Mouse (Mus musculus): Measurements from ENCODE around the gene Ppp1r12b.

Ppp1r12b gene

GRCm38 (mm10) chr1:134940863-134941262 is 14.9 kb downstream of the Ppp1r12b start:
- DNase-seq (ENCODE audit: low read depth, low spot score), result no peak

- no peak for DNase-seq (ENCODE audit: low read depth, low spot score)
Measured at GRCm38 (mm10) chr1:134938233-134938632, 17.5 kb downstream of the Ppp1r12b start.

GRCm38 (mm10) chr1:134936335-134936734 is 19.4 kb downstream of the Ppp1r12b start:
- no peak for DNase-seq (ENCODE audit: low read depth, low spot score)

GRCm38 (mm10) chr1:134932431-134932830 is 23.3 kb downstream of the Ppp1r12b start:
- DNase-seq (ENCODE audit: low read depth, low spot score), result no peak

- DNase-seq (ENCODE audit: low read depth, low spot score), result no peak
Measured at GRCm38 (mm10) chr1:134919010-134919409, 36.7 kb downstream of the Ppp1r12b start.

- no peak for DNase-seq (ENCODE audit: low read depth, low spot score)
Measured at GRCm38 (mm10) chr1:134915421-134915820, 40.3 kb downstream of the Ppp1r12b start.

GRCm38 (mm10) chr1:134913535-134913934 is 42.2 kb downstream of the Ppp1r12b start:
- DNase-seq (ENCODE audit: low read depth, low spot score), result no peak

- DNase-seq (ENCODE audit: low read depth, low spot score), result no peak
Measured at GRCm38 (mm10) chr1:134911892-134912291, 43.9 kb downstream of the Ppp1r12b start.

- no peak for DNase-seq (ENCODE audit: low read depth, low spot score)
Measured at GRCm38 (mm10) chr1:134910037-134910436, 45.7 kb downstream of the Ppp1r12b start.

GRCm38 (mm10) chr1:134909442-134909841 is 46.3 kb downstream of the Ppp1r12b start:
- DNase-seq (ENCODE audit: low read depth, low spot score), result no peak

GRCm38 (mm10) chr1:134902051-134902619 is 53.6 kb downstream of the Ppp1r12b start:
- no peak for DNase-seq (ENCODE audit: low read depth, low spot score)

GRCm38 (mm10) chr1:134896008-134896407 is 59.7 kb downstream of the Ppp1r12b start:
- no peak for DNase-seq (ENCODE audit: low read depth, low spot score)

- DNase-seq (ENCODE audit: low read depth, low spot score), result no peak
Measured at GRCm38 (mm10) chr1:134894803-134895202, 60.9 kb downstream of the Ppp1r12b start.

- no peak for DNase-seq (ENCODE audit: low read depth, low spot score)
Measured at GRCm38 (mm10) chr1:134891916-134892315, 63.8 kb downstream of the Ppp1r12b start.

GRCm38 (mm10) chr1:134889629-134890028 is 66.1 kb downstream of the Ppp1r12b start:
- no peak for DNase-seq (ENCODE audit: low read depth, low spot score)

- no peak for DNase-seq (ENCODE audit: low read depth, low spot score)
Measured at GRCm38 (mm10) chr1:134875800-134876199, 79.9 kb downstream of the Ppp1r12b start.

GRCm38 (mm10) chr1:134872678-134873077 is 83.1 kb downstream of the Ppp1r12b start:
- no peak for DNase-seq (ENCODE audit: low read depth, low spot score)

GRCm38 (mm10) chr1:134866426-134866825 is 89.3 kb downstream of the Ppp1r12b start:
- no peak for DNase-seq (ENCODE audit: low read depth, low spot score)

GRCm38 (mm10) chr1:134865552-134865951 is 90.2 kb downstream of the Ppp1r12b start:
- no peak for DNase-seq (ENCODE audit: low read depth, low spot score)

GRCm38 (mm10) chr1:134860538-134860937 is 95.2 kb downstream of the Ppp1r12b start:
- no peak for DNase-seq (ENCODE audit: low read depth, low spot score)

GRCm38 (mm10) chr1:134858344-134859053 is 97.2 kb downstream of the Ppp1r12b start:
- no peak for DNase-seq (ENCODE audit: low read depth, low spot score)

GRCm38 (mm10) chr1:134854325-134854982 is 101.3 kb downstream of the Ppp1r12b start:
- peak; percentile 55 for DNase-seq (ENCODE audit: low read depth, low spot score)

- no peak for DNase-seq (ENCODE audit: low read depth, low spot score)
Measured at GRCm38 (mm10) chr1:134852797-134853196, 102.9 kb downstream of the Ppp1r12b start.

All from retina, adult 2 months (tissue).